Mouse (Mus musculus) heart, embryonic 12.5 days (tissue): ENCODE results near the gene Prpf3. TPM values are rescaled to one million over a fixed set of nuclear protein-coding genes. Genes with fewer than 3 reads are reported as not detected.
A peak's percentile ranks its signal among the peaks of the same experiment; 100 is the strongest.

ENCODE experiments used
- ATAC-seq: fragments of 200-750 bp; cut with Nextera tagmentation; 2 replicates; pipeline ENCODE4 v1.8.0; 2017; ENCODE audit warnings: moderate TSS enrichment, moderate library complexity; ENCODE audit not compliant: insufficient number of reproducible peaks, low FRiP score
- H3K27ac ChIP-seq: fragments of 300-500 bp; sonication (generic); 2 replicates; pipeline ENCODE4 v1.5.1; 2016; ENCODE audit warnings: mild to moderate bottlenecking, moderate library complexity; ENCODE audit not compliant: poor library complexity, severe bottlenecking
- H3K27me3 ChIP-seq: fragments of 300-500 bp; sonication (generic); replicated peaks from 2 replicates; pipeline ENCODE4 v1.6.1; 2016; ENCODE audit warnings: mild to moderate bottlenecking, moderate library complexity
- H3K36me3 ChIP-seq: fragments of 300-500 bp; sonication (generic); 2 replicates; pipeline ENCODE4 v1.6.1; 2016; ENCODE audit warnings: mild to moderate bottlenecking, moderate library complexity
- H3K4me1 ChIP-seq: fragments of 300-500 bp; sonication (generic); replicated peaks from 2 replicates; pipeline ENCODE4 v1.6.1; 2016; ENCODE audit warnings: mild to moderate bottlenecking
- H3K4me2 ChIP-seq: fragments of 300-500 bp; sonication (generic); 2 replicates; pipeline ENCODE4 v1.6.1; 2016; ENCODE audit warnings: mild to moderate bottlenecking, moderate library complexity
- H3K4me3 ChIP-seq: fragments of 300-500 bp; sonication (generic); 2 replicates; pipeline ENCODE4 v1.5.1; 2016; ENCODE audit warnings: mild to moderate bottlenecking
- H3K9ac ChIP-seq: fragments of 300-500 bp; sonication (generic); 2 replicates; pipeline ENCODE4 v1.6.1; 2016; ENCODE audit warnings: mild to moderate bottlenecking, moderate library complexity
- H3K9me3 ChIP-seq: fragments of 300-500 bp; sonication (generic); replicated peaks from 2 replicates; pipeline ENCODE4 v1.6.1; 2016; ENCODE audit warnings: mild to moderate bottlenecking, moderate library complexity
- WGBS: fragments of 180-500 bp; shearing (Covaris S2); methylation state at CpG from one replicate; pipeline ENCODE4 v1.1.7; 2016; 5-methylcytosine and 5-hydroxymethylcytosine counted together
- polyA plus RNA-seq: library from polyadenylated mRNA; unstranded; fragments of >200 nt; fragmentation: Nextera tagmentation; extraction: Ambion mirVana; gene quantifications from 2 replicates; pipeline ENCODE4 v1.2.1, GENCODE M21; 2016

The Prpf3 gene
- polyA plus RNA-seq, 1 experiment from 2014 or later: 36.7 TPM

- H3K36me3 ChIP-seq: peaks cover 7% of the 10 kb centered on the region
- no peak overlapping the region for H3K4me3 ChIP-seq
- no peak overlapping the region for H3K9ac ChIP-seq
- no peaks in the 10 kb centered on the region for H3K27me3 ChIP-seq
- no peak overlapping the region for H3K27ac ChIP-seq
- 85% methylated on average over 4 of the region's 4 CpGs for WGBS
- no peak for ATAC-seq
- H3K4me1 ChIP-seq: peaks cover 9% of the 10 kb centered on the region; the same call in 1 of the 2 replicates
- H3K4me2 ChIP-seq: no peak overlapping the region
- no peaks in the 10 kb centered on the region for H3K9me3 ChIP-seq
Observed at GRCm38 (mm10) chr3:95879063-95879462, 23.4 kb upstream of the Prpf3 start.

DNA sequence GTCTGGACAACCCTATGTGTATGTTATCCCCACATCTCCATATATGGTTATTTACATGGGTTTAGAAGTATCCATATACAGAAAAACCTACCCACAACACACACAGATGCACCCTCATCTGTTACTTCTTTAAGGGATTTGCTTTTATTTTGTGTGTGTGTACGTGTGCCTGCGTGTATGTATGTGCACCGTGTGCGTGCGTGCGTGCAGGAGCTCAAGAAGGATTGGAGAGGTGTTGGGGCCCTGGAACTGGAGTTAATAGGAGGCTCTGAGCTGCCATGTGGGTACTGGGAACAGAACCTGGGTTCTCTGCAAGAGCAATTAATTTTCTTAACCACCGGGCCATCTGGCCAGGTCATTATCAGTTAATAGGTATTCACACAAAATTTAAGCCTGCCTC is 16.4 kb upstream of the Prpf3 start:
- 76% methylated on average over 7 of the region's 7 CpGs for WGBS
- peak overlapping the region; percentile 6; the same call in 1 of the 2 replicates for H3K27ac ChIP-seq

GRCm38 (mm10) chr3:95871392-95871867 is 15.7 kb upstream of the Prpf3 start, which contains the start of gene Mrps21:
TSS of gene Mrps21 (minus strand) at chr3:95871519.
- ATAC-seq: peak; percentile 93
- H3K9ac ChIP-seq: peak within 1 kb of the TSS; percentile 85
- WGBS: under 1% methylated on average over 33 of the region's 33 CpGs
- H3K27ac ChIP-seq: peak within 1 kb of the TSS; percentile 87
- peaks cover 35% of the 10 kb centered on the region for H3K36me3 ChIP-seq
- peaks cover 12% of the 10 kb centered on the region for H3K4me1 ChIP-seq
- H3K9me3 ChIP-seq: no peaks in the 10 kb centered on the region
- no peaks in the 10 kb centered on the region for H3K27me3 ChIP-seq
- H3K4me3 ChIP-seq: peak within 1 kb of the TSS; percentile 81
- H3K4me2 ChIP-seq: peak within 1 kb of the TSS; percentile 77

More for the DNA sequence above, 16.4 kb upstream of the Prpf3 start:
- peak overlapping the region; percentile 81 for H3K4me3 ChIP-seq
- no peaks in the 10 kb centered on the region for H3K27me3 ChIP-seq
- peak overlapping the region; percentile 75 for H3K9ac ChIP-seq
- H3K36me3 ChIP-seq: peaks cover 29% of the 10 kb centered on the region
- ATAC-seq: no peak
- peaks cover 12% of the 10 kb centered on the region for H3K4me1 ChIP-seq
- H3K9me3 ChIP-seq: no peaks in the 10 kb centered on the region
- peak overlapping the region; percentile 75 for H3K4me2 ChIP-seq

- Histone ChIP-seq H3K27me3 (no peaks in the 10 kb centered on the region), H3K9me3 (no peaks in the 10 kb centered on the region), H3K4me2 (peak overlapping the region; percentile 77), H3K4me1 (peaks cover 12% of the 10 kb centered on the region), H3K9ac (peak overlapping the region; percentile 85), H3K4me3 (peak overlapping the region; percentile 81), H3K36me3 (peaks cover 36% of the 10 kb centered on the region), H3K27ac (peak overlapping the region; percentile 87)
- WGBS: 5% methylated on average over 15 of the region's 15 CpGs
- ATAC-seq: 0 out of 2 replicates have a peak, but pooled peaks have one; percentile 41
Observed at GRCm38 (mm10) chr3:95870976-95871375, 15.3 kb upstream of the Prpf3 start.

DNA sequence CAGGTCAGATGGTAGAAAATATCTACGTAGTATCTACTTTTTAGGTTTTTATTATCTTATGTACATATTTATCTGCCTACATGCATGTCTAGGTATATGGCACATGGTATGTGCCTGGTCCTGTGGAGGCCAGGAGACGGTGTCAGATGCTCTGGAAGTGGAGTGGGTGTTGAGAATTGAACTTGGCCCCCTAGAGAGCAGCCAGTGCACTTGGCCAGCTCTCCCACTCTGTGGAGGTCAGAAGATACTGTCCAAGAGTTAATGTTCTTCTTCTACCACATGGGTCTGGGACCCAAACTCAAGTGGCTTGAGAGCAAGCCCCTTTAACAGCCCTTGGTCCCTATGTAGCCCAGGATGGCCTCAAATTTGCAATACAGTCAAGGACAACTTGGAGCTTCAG is 11.7 kb upstream of the Prpf3 start:
- H3K9ac ChIP-seq: no peak overlapping the region
- H3K4me2 ChIP-seq: no peak overlapping the region
- ATAC-seq: no peak
- peaks cover 14% of the 10 kb centered on the region for H3K4me1 ChIP-seq
- peaks cover 54% of the 10 kb centered on the region for H3K36me3 ChIP-seq
- H3K4me3 ChIP-seq: no peak overlapping the region
- H3K27ac ChIP-seq: no peak overlapping the region
- no peaks in the 10 kb centered on the region for H3K9me3 ChIP-seq
- WGBS: 84% methylated on average over 2 of the region's 2 CpGs
- no peaks in the 10 kb centered on the region for H3K27me3 ChIP-seq

DNA sequence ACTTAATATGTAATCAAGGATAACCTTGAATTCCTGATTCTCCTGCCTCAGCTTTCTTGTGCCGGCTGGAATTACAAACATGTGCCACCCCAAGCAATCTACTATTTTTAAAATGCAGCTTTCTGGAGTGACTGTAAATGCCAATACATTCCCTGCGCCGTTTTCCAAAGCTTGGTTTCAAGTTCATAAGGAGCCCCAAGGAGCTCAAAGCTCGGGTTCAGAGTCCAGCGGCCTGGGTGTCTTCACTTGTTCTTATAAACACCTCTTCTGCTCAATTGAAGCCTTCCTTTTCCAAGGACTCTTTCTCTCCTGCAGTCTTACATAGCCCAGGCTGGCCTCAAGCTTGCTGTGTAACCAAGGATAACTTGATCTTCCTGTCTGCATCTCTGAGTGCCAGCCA is 10.4 kb upstream of the Prpf3 start:
- WGBS: 84% methylated on average over 5 of the region's 5 CpGs
- no peak overlapping the region for H3K27ac ChIP-seq
- no peak for ATAC-seq
- H3K4me1 ChIP-seq: peaks cover 9% of the 10 kb centered on the region
- peaks cover 58% of the 10 kb centered on the region for H3K36me3 ChIP-seq
- H3K4me2 ChIP-seq: no peak overlapping the region
- H3K9me3 ChIP-seq: no peaks in the 10 kb centered on the region
- H3K27me3 ChIP-seq: no peaks in the 10 kb centered on the region
- no peak overlapping the region for H3K4me3 ChIP-seq
- H3K9ac ChIP-seq: no peak overlapping the region

GRCm38 (mm10) chr3:95865571-95865970 is 9.9 kb upstream of the Prpf3 start:
- no peak for ATAC-seq
- 84% methylated on average over 20 of the region's 20 CpGs for WGBS
- peaks cover 58% of the 10 kb centered on the region for H3K36me3 ChIP-seq

DNA sequence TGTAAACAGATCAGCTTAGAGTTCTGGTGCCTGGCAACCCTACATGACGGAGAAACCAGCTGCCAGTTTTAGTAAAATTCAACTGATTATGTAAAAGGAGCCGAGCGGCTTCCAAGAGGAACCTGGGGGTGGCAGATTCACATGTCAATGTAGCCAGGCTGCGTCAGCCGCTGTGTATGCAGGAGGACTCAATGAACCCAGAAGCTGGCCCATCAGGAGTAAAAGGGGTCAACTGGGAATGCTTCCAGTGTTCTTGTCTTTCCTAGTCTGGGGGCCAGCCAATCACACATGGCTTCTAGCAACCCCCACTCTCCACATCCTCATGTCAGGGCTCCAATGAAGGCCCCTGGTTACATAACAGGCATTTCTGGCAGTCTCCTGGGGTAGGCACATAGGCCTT is 9.4 kb upstream of the Prpf3 start:
- Histone ChIP-seq H3K27ac (no peak overlapping the region), H3K4me2 (no peak overlapping the region), H3K9ac (no peak overlapping the region), H3K36me3 (peaks cover 56% of the 10 kb centered on the region), H3K4me3 (no peak overlapping the region), H3K27me3 (no peaks in the 10 kb centered on the region), H3K9me3 (no peaks in the 10 kb centered on the region), H3K4me1 (peaks cover 3% of the 10 kb centered on the region; the same call in 1 of the 2 replicates)
- no peak for ATAC-seq
- whole genome bisulfite sequencing: 79% methylated on average over 5 of the region's 5 CpGs

More at GRCm38 (mm10) chr3:95865571-95865970, 9.9 kb upstream of the Prpf3 start:
- Histone ChIP-seq H3K4me3 (no peak overlapping the region), H3K9ac (no peak overlapping the region), H3K4me2 (no peak overlapping the region), H3K27me3 (no peaks in the 10 kb centered on the region), H3K27ac (no peak overlapping the region), H3K4me1 (peaks cover 7% of the 10 kb centered on the region), H3K9me3 (no peaks in the 10 kb centered on the region)

DNA sequence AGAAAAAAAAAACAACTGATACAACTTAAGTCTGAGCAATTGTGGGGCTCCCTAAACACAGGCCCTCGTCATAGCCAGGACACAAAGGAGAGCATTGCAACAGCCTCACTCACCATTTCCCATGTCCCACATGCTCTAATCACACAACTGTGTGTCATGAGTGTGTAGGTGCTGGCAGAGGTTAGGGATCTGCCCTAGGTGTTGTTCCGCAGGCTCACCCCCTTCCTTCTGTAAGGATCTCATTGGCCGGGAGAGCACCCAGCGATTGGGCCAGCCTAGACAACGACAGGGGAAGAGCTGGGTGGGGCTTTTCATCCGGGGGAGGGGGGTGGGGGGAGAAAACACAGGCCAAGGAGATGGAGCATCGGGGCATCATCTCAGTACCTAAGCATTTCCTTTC is 7.9 kb upstream of the Prpf3 start:
- peaks cover 3% of the 10 kb centered on the region; the same call in 1 of the 2 replicates for H3K4me1 ChIP-seq
- peaks cover 42% of the 10 kb centered on the region for H3K36me3 ChIP-seq
- no peak overlapping the region for H3K4me3 ChIP-seq
- H3K9ac ChIP-seq: no peak overlapping the region
- 67% methylated on average over 7 of the region's 7 CpGs for WGBS
- H3K27me3 ChIP-seq: no peaks in the 10 kb centered on the region
- no peak overlapping the region for H3K27ac ChIP-seq
- ATAC-seq: no peak
- no peak overlapping the region for H3K4me2 ChIP-seq
- H3K9me3 ChIP-seq: no peaks in the 10 kb centered on the region

DNA sequence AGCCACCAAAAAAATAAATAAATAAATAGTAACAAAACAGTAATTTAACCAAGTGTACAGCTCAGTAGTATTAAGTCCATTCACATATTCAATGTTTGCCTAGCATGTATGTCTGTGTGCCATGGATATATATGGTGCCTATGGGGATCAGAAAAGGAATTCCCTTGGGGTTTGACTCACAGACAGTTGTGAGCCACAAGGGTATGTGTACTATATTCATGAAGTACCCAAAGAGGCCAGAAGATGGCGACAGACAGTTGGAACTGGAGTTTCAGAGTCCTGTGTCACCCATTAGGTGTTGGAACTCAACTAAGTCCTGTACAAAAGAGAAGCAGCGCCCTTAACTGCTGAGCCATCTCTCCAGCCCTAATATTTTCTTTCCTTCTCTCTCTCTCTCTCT is 6.1 kb upstream of the Prpf3 start:
- 0 out of 2 replicates have a peak, but pooled peaks have one; percentile 11 for ATAC-seq

GRCm38 (mm10) chr3:95861216-95861615 is 5.5 kb upstream of the Prpf3 start:
- H3K27ac ChIP-seq: no peak overlapping the region
- H3K4me2 ChIP-seq: no peak overlapping the region
- no peak for ATAC-seq
- WGBS: 71% methylated on average over 10 of the region's 10 CpGs
- H3K36me3 ChIP-seq: peaks cover 28% of the 10 kb centered on the region
- H3K27me3 ChIP-seq: no peaks in the 10 kb centered on the region
- no peak overlapping the region for H3K9ac ChIP-seq
- no peaks in the 10 kb centered on the region for H3K9me3 ChIP-seq
- H3K4me3 ChIP-seq: no peak overlapping the region
- H3K4me1 ChIP-seq: peaks cover 3% of the 10 kb centered on the region; the same call in 1 of the 2 replicates

More for the DNA sequence above, 6.1 kb upstream of the Prpf3 start:
- no peak overlapping the region for H3K27ac ChIP-seq
- peaks cover 33% of the 10 kb centered on the region for H3K36me3 ChIP-seq
- H3K4me3 ChIP-seq: no peak overlapping the region
- no peak overlapping the region for H3K9ac ChIP-seq
- H3K9me3 ChIP-seq: no peaks in the 10 kb centered on the region
- no peaks in the 10 kb centered on the region for H3K27me3 ChIP-seq
- H3K4me1 ChIP-seq: peaks cover 3% of the 10 kb centered on the region; the same call in 1 of the 2 replicates
- H3K4me2 ChIP-seq: no peak overlapping the region
- 50% methylated on average over 2 of the region's 2 CpGs for WGBS

- Histone ChIP-seq H3K4me3 (no peak overlapping the region), H3K27ac (no peak overlapping the region), H3K9me3 (no peaks in the 10 kb centered on the region), H3K4me2 (no peak overlapping the region), H3K9ac (no peak overlapping the region), H3K4me1 (peaks cover 3% of the 10 kb centered on the region; the same call in 1 of the 2 replicates), H3K36me3 (peaks cover 24% of the 10 kb centered on the region), H3K27me3 (no peaks in the 10 kb centered on the region)
- no peak for ATAC-seq
- 76% methylated on average over 3 of the region's 3 CpGs for WGBS
Observed at GRCm38 (mm10) chr3:95860323-95860722, 4.6 kb upstream of the Prpf3 start.
